Mouse (Mus musculus) ES-Bruce4 (cell line): ENCODE data around the gene Eif4g3. TPM values are rescaled to one million over a fixed set of nuclear protein-coding genes. Genes with fewer than 3 reads are reported as not detected.

Source experiments
- H3K27ac ChIP-seq: 2 replicates; pipeline ENCODE4 v1.5.1; 2012; ENCODE audit warnings: low read length, inconsistent platforms; ENCODE audit not compliant: insufficient read depth
- H3K27me3 ChIP-seq: 2 replicates; pipeline ENCODE4 v1.6.1; 2012; ENCODE audit warnings: mild to moderate bottlenecking, low read length, inconsistent platforms; ENCODE audit not compliant: control insufficient read depth, poor library complexity, insufficient read depth, severe bottlenecking
- H3K36me3 ChIP-seq: 2 replicates; pipeline ENCODE4 v1.6.1; 2012; ENCODE audit warnings: inconsistent platforms, mild to moderate bottlenecking, low read length, moderate library complexity; ENCODE audit not compliant: control insufficient read depth, poor library complexity, insufficient read depth, severe bottlenecking
- H3K4me1 ChIP-seq: one replicate; pipeline ENCODE4 v1.8.1; 2011; ENCODE audit warnings: low read length; ENCODE audit not compliant: control insufficient read depth, insufficient read depth
- H3K4me3 ChIP-seq: 2 replicates; pipeline ENCODE4 v1.5.1; 2011; ENCODE audit warnings: low read depth, mild to moderate bottlenecking, low read length
- H3K9ac ChIP-seq: 2 replicates; pipeline ENCODE4 v1.6.1; 2012; ENCODE audit warnings: low read depth, mild to moderate bottlenecking, inconsistent platforms; ENCODE audit not compliant: poor library complexity, severe bottlenecking
- H3K9me3 ChIP-seq: replicated peaks from 2 replicates; pipeline ENCODE4 v1.6.1; 2012; ENCODE audit warnings: mild to moderate bottlenecking, low read length, inconsistent platforms; ENCODE audit not compliant: control insufficient read depth, poor library complexity, insufficient read depth, severe bottlenecking
- CTCF ChIP-seq: IDR thresholded peaks from one replicate; pipeline ENCODE4 v1.8.1; 2011; ENCODE audit warnings: low read depth, low read length
- EP300 ChIP-seq: IDR thresholded peaks from 2 replicates; pipeline ENCODE4 v1.6.1; 2011; ENCODE audit warnings: low read depth, low read length; ENCODE audit not compliant: insufficient read depth
- POLR2A ChIP-seq: IDR thresholded peaks from one replicate; pipeline ENCODE4 v1.8.1; 2011; ENCODE audit warnings: low read length; ENCODE audit not compliant: insufficient read depth
- polyA plus RNA-seq: library from polyadenylated mRNA; stranded (reverse); fragments of >200 nt; gene quantifications from 2 replicates; pipeline ENCODE4 v1.2.4, GENCODE M21; 2011; ENCODE audit warnings: low read depth; ENCODE audit not compliant: missing spikeins, insufficient read depth, insufficient read length

Eif4g3 gene
- polyA plus RNA-seq, 1 experiment, result 71.7 TPM

GRCm38 (mm10) chr4:138084103-138084502 is 91.3 kb downstream of the Eif4g3 start:
- TF ChIP-seq CTCF (no peak), POLR2A (no peak), EP300 (no peak)
- H3K36me3 ChIP-seq, result no peaks in the 10 kb centered on the region
- H3K4me1 ChIP-seq, result no peaks in the 10 kb centered on the region
- no peak overlapping the region for H3K4me3 ChIP-seq
- H3K9ac ChIP-seq, result no peak overlapping the region
- H3K9me3 ChIP-seq, result no peaks in the 10 kb centered on the region
- no peak overlapping the region for H3K27ac ChIP-seq
- no peaks in the 10 kb centered on the region for H3K27me3 ChIP-seq

- Histone ChIP-seq H3K4me1 (no peaks in the 10 kb centered on the region), H3K9me3 (no peaks in the 10 kb centered on the region), H3K27ac (no peak overlapping the region), H3K4me3 (no peak overlapping the region), H3K36me3 (no peaks in the 10 kb centered on the region), H3K9ac (no peak overlapping the region), H3K27me3 (no peaks in the 10 kb centered on the region)
- TF ChIP-seq EP300 (no peak), POLR2A (no peak), CTCF (no peak)
Measured at GRCm38 (mm10) chr4:138084851-138085573, 92.2 kb downstream of the Eif4g3 start.

GRCm38 (mm10) chr4:138086949-138087348 is 94.1 kb downstream of the Eif4g3 start:
- Histone ChIP-seq H3K36me3 (no peaks in the 10 kb centered on the region), H3K4me3 (no peak overlapping the region), H3K4me1 (no peaks in the 10 kb centered on the region), H3K9me3 (no peaks in the 10 kb centered on the region), H3K9ac (no peak overlapping the region), H3K27me3 (no peaks in the 10 kb centered on the region), H3K27ac (no peak overlapping the region)
- TF ChIP-seq CTCF (no peak), POLR2A (no peak), EP300 (no peak)

- Histone ChIP-seq H3K36me3 (no peaks in the 10 kb centered on the region), H3K27ac (no peak overlapping the region), H3K9ac (no peak overlapping the region), H3K4me1 (no peaks in the 10 kb centered on the region), H3K9me3 (no peaks in the 10 kb centered on the region), H3K27me3 (no peaks in the 10 kb centered on the region), H3K4me3 (no peak overlapping the region)
- TF ChIP-seq CTCF, result no peak
- TF ChIP-seq EP300, result no peak
- TF ChIP-seq POLR2A, result no peak
Measured at GRCm38 (mm10) chr4:138089512-138089911, 96.7 kb downstream of the Eif4g3 start.

- Histone ChIP-seq H3K36me3 (no peaks in the 10 kb centered on the region), H3K27me3 (no peaks in the 10 kb centered on the region), H3K9me3 (no peaks in the 10 kb centered on the region), H3K9ac (no peak overlapping the region), H3K4me1 (no peaks in the 10 kb centered on the region), H3K27ac (no peak overlapping the region), H3K4me3 (no peak overlapping the region)
- TF ChIP-seq CTCF (no peak), EP300 (no peak), POLR2A (no peak)
Measured at GRCm38 (mm10) chr4:138091562-138092194, 98.9 kb downstream of the Eif4g3 start.

- H3K4me3 ChIP-seq, result no peak overlapping the region
- TF ChIP-seq EP300 (no peak), POLR2A (no peak), CTCF (no peak)
- H3K36me3 ChIP-seq, result no peaks in the 10 kb centered on the region
Measured at GRCm38 (mm10) chr4:138100456-138100855, 107.6 kb downstream of the Eif4g3 start.

More at GRCm38 (mm10) chr4:138100456-138100855, 107.6 kb downstream of the Eif4g3 start:
- Histone ChIP-seq H3K27ac (no peak overlapping the region), H3K9ac (no peak overlapping the region), H3K4me1 (no peaks in the 10 kb centered on the region), H3K27me3 (no peaks in the 10 kb centered on the region), H3K9me3 (no peaks in the 10 kb centered on the region)
